Mouse (Mus musculus): ENCODE measurements around the gene Stk33. TPM values are rescaled to one million over a fixed set of nuclear protein-coding genes. Genes with fewer than 3 reads are reported as not detected.

The Stk33 gene
- total and polyA plus RNA-seq, 3 experiments = not detected

- TF ChIP-seq POLR2A (IDR thresholded peaks at IDR 0.05; ENCODE audit: control insufficient read depth in 1 of 2, insufficient read depth in 1 of 2, low read depth in 1 of 2, low read length in 2 of 2, poor library complexity in 1 of 2) (no peak), ZKSCAN1 (IDR thresholded peaks at IDR 0.05; ENCODE audit: low read depth, low read length) (no peak), ETS1 (IDR thresholded peaks at IDR 0.05; ENCODE audit: low read depth, low read length) (no peak), NRF1 (IDR thresholded peaks at IDR 0.05; ENCODE audit: insufficient read depth, low read depth, low read length, poor library complexity, severe bottlenecking) (no peak), POLR2AphosphoS2 (IDR thresholded peaks at IDR 0.05; ENCODE audit: low read length) (no peak), MYC (IDR thresholded peaks at IDR 0.05; ENCODE audit: low read depth, low read length) (no peak), USF2 (IDR thresholded peaks at IDR 0.05; ENCODE audit: borderline replicate concordance in 1 of 2, insufficient read depth in 1 of 2, low read depth in 1 of 2, low read length in 2 of 2) (no peak), JUND (IDR thresholded peaks at IDR 0.05; ENCODE audit: low read depth, low read length) (no peak), HCFC1 (IDR thresholded peaks at IDR 0.05; ENCODE audit: low read depth, low read length) (no peak), NELFE (IDR thresholded peaks at IDR 0.05; ENCODE audit: low read depth, low read length) (no peak), MAFK (IDR thresholded peaks at IDR 0.05; ENCODE audit: borderline replicate concordance, low read depth, low read length) (no peak), MXI1 (IDR thresholded peaks at IDR 0.05; ENCODE audit: low read depth, low read length) (no peak), EP300 (IDR thresholded peaks at IDR 0.05; ENCODE audit: low read depth in 1 of 2, low read length in 2 of 2) (no peak), SMC3 (IDR thresholded peaks at IDR 0.05; ENCODE audit: low read depth, low read length) (no peak), POLR2AphosphoS5 (IDR thresholded peaks at IDR 0.05; ENCODE audit: borderline replicate concordance, low read depth, low read length) (no peak)
These were observed 156.8 kb downstream of the Stk33 start for GRCm38 (mm10) chr7:109282106-109282505.

DNA sequence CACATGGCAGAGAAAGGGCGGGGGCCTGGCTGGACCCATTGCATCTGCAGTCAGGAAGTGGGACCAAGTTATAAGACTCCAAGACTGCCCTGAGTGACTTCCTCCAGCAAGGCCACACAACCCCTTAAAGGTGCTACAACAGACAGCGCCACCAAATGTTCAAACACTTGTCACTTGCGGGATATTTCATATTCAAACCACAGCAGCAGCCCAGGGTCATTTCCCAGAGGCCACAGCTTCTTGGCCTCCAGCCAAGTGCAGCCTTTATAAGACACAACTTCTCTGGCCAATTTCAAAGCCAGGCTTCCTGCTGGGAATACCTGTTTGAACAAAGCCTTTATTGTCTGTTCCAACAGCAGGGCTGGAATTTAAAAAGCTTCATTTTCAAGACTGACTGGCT is 162.3 kb downstream of the Stk33 start:
- no peak overlapping the region for H3K9ac ChIP-seq (ENCODE audit: control insufficient read depth, low read depth, low read length, poor library complexity, severe bottlenecking)
- DNase-seq (ENCODE audit: low read depth, low spot score) = no peak

More at GRCm38 (mm10) chr7:109282106-109282505, 156.8 kb downstream of the Stk33 start:
- H3K9me3 ChIP-seq (replicated peaks; ENCODE audit: insufficient read depth, low read length) = no peaks in the 10 kb centered on the region
- no peaks in the 10 kb centered on the region for H3K36me3 ChIP-seq (ENCODE audit: control insufficient read depth in 1 of 2, insufficient read depth in 2 of 2, low read length in 2 of 2)
- no peaks in the 10 kb centered on the region for H3K79me2 ChIP-seq (ENCODE audit: control insufficient read depth, insufficient read depth, low read length, poor library complexity)
- H3K9ac ChIP-seq (ENCODE audit: control insufficient read depth, low read depth, low read length, poor library complexity, severe bottlenecking) = no peak overlapping the region
- no peak overlapping the region for H3K4me3 ChIP-seq (ENCODE audit: control insufficient read depth in 1 of 2, insufficient read depth in 1 of 2, low read depth in 2 of 2, low read length in 2 of 2)
- H3K27ac ChIP-seq (ENCODE audit: control insufficient read depth, low read depth, low read length) = no peak overlapping the region
- H3K27me3 ChIP-seq (ENCODE audit: control insufficient read depth in 1 of 2, insufficient read depth in 2 of 2, low read length in 2 of 2) = no peaks in the 10 kb centered on the region
- no peaks in the 10 kb centered on the region for H3K4me1 ChIP-seq (ENCODE audit: control insufficient read depth in 1 of 2, insufficient read depth in 2 of 2, low read length in 2 of 2)
- DNase-seq (ENCODE audit: low read depth, low spot score) = no peak

More for the DNA sequence above, 162.3 kb downstream of the Stk33 start:
- Histone ChIP-seq H3K9me3 (replicated peaks; ENCODE audit: insufficient read depth, low read length) (no peaks in the 10 kb centered on the region), H3K27ac (ENCODE audit: control insufficient read depth, low read depth, low read length) (no peak overlapping the region), H3K36me3 (ENCODE audit: control insufficient read depth in 1 of 2, insufficient read depth in 2 of 2, low read length in 2 of 2) (no peaks in the 10 kb centered on the region), H3K4me3 (ENCODE audit: control insufficient read depth in 1 of 2, insufficient read depth in 1 of 2, low read depth in 2 of 2, low read length in 2 of 2) (no peak overlapping the region), H3K4me1 (ENCODE audit: control insufficient read depth in 1 of 2, insufficient read depth in 2 of 2, low read length in 2 of 2) (no peaks in the 10 kb centered on the region), H3K79me2 (ENCODE audit: control insufficient read depth, insufficient read depth, low read length, poor library complexity) (no peaks in the 10 kb centered on the region), H3K27me3 (ENCODE audit: control insufficient read depth in 1 of 2, insufficient read depth in 2 of 2, low read length in 2 of 2) (no peaks in the 10 kb centered on the region)
- no peak for TF ChIP-seq POLR2AphosphoS5 (IDR thresholded peaks at IDR 0.05; ENCODE audit: borderline replicate concordance, low read depth, low read length)
- no peak for TF ChIP-seq TBP (IDR thresholded peaks at IDR 0.05; ENCODE audit: low read depth, low read length)
- TF ChIP-seq MAX (IDR thresholded peaks at IDR 0.05; ENCODE audit: low read length) = no peak
- no peak for TF ChIP-seq BHLHE40 (IDR thresholded peaks at IDR 0.05; ENCODE audit: borderline replicate concordance, low read depth, low read length)
- TF ChIP-seq CTCF (IDR thresholded peaks at IDR 0.05 in 2 of 3, conservative IDR thresholded peaks at IDR 0.05 in 1 of 3; ENCODE audit: control insufficient read depth in 1 of 3, insufficient read depth in 1 of 3, low read depth in 2 of 3, low read length in 3 of 3, poor library complexity in 1 of 3, severe bottlenecking in 1 of 3) = no peak

Measured in MEL (cell line).